In the genomic region with DNA sequence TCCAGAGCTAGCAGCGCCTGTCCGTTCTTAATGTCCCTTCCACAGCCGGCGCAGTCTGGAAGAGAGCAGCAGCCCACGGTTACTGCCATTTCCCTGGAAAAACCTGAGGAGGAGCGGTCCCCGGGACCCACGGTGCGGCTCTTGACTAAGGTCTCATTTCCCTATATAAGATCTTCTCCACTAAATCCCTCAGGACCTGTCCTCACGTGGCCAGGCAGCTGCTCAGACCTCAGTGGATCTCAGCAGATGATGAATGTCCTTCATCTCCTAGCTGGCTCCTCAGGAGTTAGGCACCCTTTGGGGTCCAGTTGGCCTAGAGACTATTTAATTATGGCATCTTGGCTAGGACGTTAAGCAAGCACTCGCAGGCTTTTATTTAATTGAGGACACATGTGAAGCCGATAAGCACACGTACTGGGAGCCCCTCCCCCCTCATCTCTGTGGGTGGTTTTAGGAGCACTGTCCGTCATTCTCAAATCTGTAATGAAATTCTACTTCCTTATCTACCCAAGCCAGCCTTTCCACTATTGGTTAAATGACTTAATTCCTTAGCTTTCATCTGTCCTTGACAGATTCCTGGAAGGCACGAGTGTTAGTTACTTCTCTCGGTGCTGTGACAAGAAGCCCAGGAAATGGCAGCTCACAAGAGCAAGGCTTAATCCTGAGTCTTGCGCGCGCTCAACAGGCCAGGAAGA, we compare ENCODE assay signal across 10 mouse cellular contexts.
DNase-seq lines count a peak whose midpoint lies in the region; ATAC-seq and TF ChIP-seq lines count a peak whose summit lies in the region.
"Had no signal": no experiment of that assay in that cellular context is flagged by ENCODE, and none has a peak within 500 bp of the region (broad histone marks: within the 10 kb centered on the region; RNA-seq: fewer than 3 reads in every experiment).

No protein-coding gene starts in this region.

- H3K27me3 ChIP-seq in forebrain, embryonic 10.5 days (ENCODE audit: poor library complexity, severe bottlenecking): no peaks in the 10 kb centered on the region
- H3K27me3 ChIP-seq in forebrain, embryonic 11.5 days (ENCODE audit: control insufficient read depth, insufficient read depth, low read length): no peaks in the 10 kb centered on the region
- no peaks in the 10 kb centered on the region for H3K27me3 ChIP-seq in MEL (ENCODE audit: control insufficient read depth in 1 of 2, insufficient read depth in 2 of 2, low read length in 2 of 2)
- H3K27me3 ChIP-seq in heart, postnatal 0 days (ENCODE audit: control insufficient read depth, insufficient read depth, low read length): no peaks in the 10 kb centered on the region

- no peak for DNase-seq in forebrain, embryonic 10.5 days (ENCODE audit: extremely low spot score, low spot score)
- DNase-seq in forebrain, embryonic 11.5 days (ENCODE audit: low spot score): no peak
- DNase-seq in MEL (ENCODE audit: low read depth, low spot score) (peak; percentile 18), liver (no peak)
- no peak for DNase-seq in heart, postnatal 0 days (ENCODE audit: low spot score)
- DNase-seq in lung, postnatal 36 days: peak; percentile 38
- no peak for DNase-seq in right cerebral cortex, postnatal 36 days (ENCODE audit: low spot score in 2 of 2)
- DNase-seq: adrenal gland, postnatal 36 days; retina, postnatal 1 day had no signal

- no peak for ATAC-seq in forebrain, embryonic 11.5 days (replicated peaks; ENCODE audit: low FRiP score)
- ATAC-seq in heart, postnatal 0 days (ENCODE audit: insufficient read depth, low read depth): no peak
- ATAC-seq in frontal cortex, adult (ENCODE audit: low TSS enrichment): no peak

- no peaks in the 10 kb centered on the region for H3K9me3 ChIP-seq in forebrain, embryonic 10.5 days
- H3K9me3 ChIP-seq in forebrain, embryonic 11.5 days (ENCODE audit: control insufficient read depth, low read length): no peaks in the 10 kb centered on the region
- no peaks in the 10 kb centered on the region for H3K9me3 ChIP-seq in MEL (replicated peaks; ENCODE audit: insufficient read depth, low read length)
- no peaks in the 10 kb centered on the region for H3K9me3 ChIP-seq in heart, postnatal 0 days (replicated peaks; ENCODE audit: control insufficient read depth, low read length)

- WGBS in forebrain, embryonic 10.5 days: 64% methylated on average over 20 of the region's 20 CpGs
- WGBS in forebrain, embryonic 11.5 days: 60% methylated on average over 20 of the region's 20 CpGs
- WGBS in heart, postnatal 0 days: 60% methylated on average over 20 of the region's 20 CpGs

- TF ChIP-seq RAD21 in MEL (IDR thresholded peaks at IDR 0.05; ENCODE audit: low read depth, low read length): no peak

- H3K4me3 ChIP-seq in forebrain, embryonic 10.5 days: no peak overlapping the region
- no peak overlapping the region for H3K4me3 ChIP-seq in forebrain, embryonic 11.5 days (ENCODE audit: low read depth, low read length)
- H3K4me3 ChIP-seq in MEL (ENCODE audit: control insufficient read depth in 1 of 2, insufficient read depth in 1 of 2, low read depth in 2 of 2, low read length in 2 of 2): no peak overlapping the region
- peak overlapping the region; percentile 15; the same call in 1 of the 2 replicates for H3K4me3 ChIP-seq in heart, postnatal 0 days (ENCODE audit: low read depth, low read length)

- no peaks in the 10 kb centered on the region for H3K79me2 ChIP-seq in MEL (ENCODE audit: control insufficient read depth, insufficient read depth, low read length, poor library complexity)

- no peak for TF ChIP-seq CTCF in MEL (IDR thresholded peaks at IDR 0.05 in 2 of 3, conservative IDR thresholded peaks at IDR 0.05 in 1 of 3; ENCODE audit: control insufficient read depth in 1 of 3, insufficient read depth in 1 of 3, low read depth in 2 of 3, low read length in 3 of 3, poor library complexity in 1 of 3, severe bottlenecking in 1 of 3)
- TF ChIP-seq CTCF in heart, postnatal 0 days (IDR thresholded peaks at IDR 0.05; ENCODE audit: low read depth): no peak

- no peak for TF ChIP-seq POLR2A in MEL (IDR thresholded peaks at IDR 0.05; ENCODE audit: control insufficient read depth in 1 of 2, insufficient read depth in 1 of 2, low read depth in 1 of 2, low read length in 2 of 2, poor library complexity in 1 of 2)

- TF ChIP-seq EP300 in MEL (IDR thresholded peaks at IDR 0.05; ENCODE audit: low read depth in 1 of 2, low read length in 2 of 2): 0 out of 4 replicates have a peak, but pooled peaks of 1 of the 2 experiments have one; percentile 8
- TF ChIP-seq EP300 in heart, postnatal 0 days (IDR thresholded peaks at IDR 0.05; ENCODE audit: low read depth): no peak

- H3K36me3 ChIP-seq in forebrain, embryonic 10.5 days (replicated peaks): no peaks in the 10 kb centered on the region
- no peaks in the 10 kb centered on the region for H3K36me3 ChIP-seq in forebrain, embryonic 11.5 days (ENCODE audit: control insufficient read depth, insufficient read depth, low read length)
- no peaks in the 10 kb centered on the region for H3K36me3 ChIP-seq in MEL (ENCODE audit: control insufficient read depth in 1 of 2, insufficient read depth in 2 of 2, low read length in 2 of 2)
- H3K36me3 ChIP-seq in heart, postnatal 0 days (replicated peaks; ENCODE audit: control insufficient read depth, insufficient read depth, low read length): peaks cover 57% of the 10 kb centered on the region

- no peak overlapping the region for H3K4me2 ChIP-seq in forebrain, embryonic 11.5 days (ENCODE audit: low read depth, low read length, severe bottlenecking)
- H3K4me2 ChIP-seq in heart, postnatal 0 days (ENCODE audit: low read depth, low read length): peak overlapping the region; percentile 33

- no peak overlapping the region; the same call in 1 of the 2 replicates for H3K9ac ChIP-seq in forebrain, embryonic 11.5 days (ENCODE audit: low read length)
- H3K9ac ChIP-seq in MEL (ENCODE audit: control insufficient read depth, low read depth, low read length, poor library complexity, severe bottlenecking): no peak overlapping the region
- 0 out of 2 replicates have a peak overlapping the region, but pooled peaks have one; percentile 33 for H3K9ac ChIP-seq in heart, postnatal 0 days (replicated peaks; ENCODE audit: low read depth, low read length)

- peak overlapping the region; percentile 59; the same call in 1 of the 2 replicates for H3K27ac ChIP-seq in forebrain, embryonic 10.5 days
- no peak overlapping the region for H3K27ac ChIP-seq in forebrain, embryonic 11.5 days (ENCODE audit: low read depth, low read length)
- H3K27ac ChIP-seq in MEL (ENCODE audit: control insufficient read depth, low read depth, low read length): no peak overlapping the region
- peak overlapping the region; percentile 30 for H3K27ac ChIP-seq in heart, postnatal 0 days (ENCODE audit: low read depth)

- peaks cover 33% of the 10 kb centered on the region for H3K4me1 ChIP-seq in forebrain, embryonic 10.5 days
- H3K4me1 ChIP-seq in forebrain, embryonic 11.5 days (replicated peaks; ENCODE audit: control insufficient read depth, insufficient read depth, low read length): peaks cover 2% of the 10 kb centered on the region; the same call in 1 of the 2 replicates
- H3K4me1 ChIP-seq in MEL (ENCODE audit: control insufficient read depth in 1 of 2, insufficient read depth in 2 of 2, low read length in 2 of 2): no peaks in the 10 kb centered on the region
- H3K4me1 ChIP-seq in heart, postnatal 0 days (ENCODE audit: control insufficient read depth, insufficient read depth): no peaks in the 10 kb centered on the region

TF ChIP-seq in MEL, 35 proteins besides CTCF, POLR2A, EP300 and RAD21:
- TF ChIP-seq MAX (IDR thresholded peaks at IDR 0.05; ENCODE audit: low read length): no peak

Comparison
In these comparisons a context has a peak if more than half of its experiments do, and no peak if none do; other contexts are left out.
1. H3K27ac ChIP-seq: peak in forebrain, embryonic 10.5 days (single experiment) and heart, postnatal 0 days (single experiment); none in forebrain, embryonic 11.5 days (single experiment) and MEL (single experiment).
2. DNase-seq: peak in MEL (single experiment) and lung, postnatal 36 days (single experiment); none in forebrain, embryonic 10.5 days (single experiment), forebrain, embryonic 11.5 days (single experiment), heart, postnatal 0 days (single experiment), right cerebral cortex, postnatal 36 days (0 of 2) and liver (single experiment).